Mouse (Mus musculus): ENCODE measurements at regions not wholly inside any gene's neighbourhood (a gene's known extent, or its start where the extent isn't known, plus 50 kb on each side); places are given as distances from the start of the nearest gene placed in this dataset.

- Histone ChIP-seq H3K27ac (ENCODE audit: poor library complexity, severe bottlenecking) (no peak overlapping the region), H3K9ac (no peak overlapping the region), H3K4me1 (replicated peaks) (peaks cover 10% of the 10 kb centered on the region; the same call in 1 of the 2 replicates), H3K4me3 (no peak overlapping the region), H3K9me3 (replicated peaks) (no peaks in the 10 kb centered on the region), H3K27me3 (replicated peaks) (no peaks in the 10 kb centered on the region), H3K4me2 (no peak overlapping the region), H3K36me3 (no peaks in the 10 kb centered on the region)
- ATAC-seq (ENCODE audit: insufficient number of reproducible peaks, low FRiP score): no peak
- 62% methylated on average over 3 of the region's 3 CpGs for WGBS
Observed at GRCm38 (mm10) chr9:63809901-63810587, 52.2 kb upstream of the Smad3 start.
